Mouse (Mus musculus) thymus, postnatal 36 days (tissue): ENCODE measurements at regions not wholly inside any gene's neighbourhood (a gene's known extent, or its start where the extent isn't known, plus 50 kb on each side); places are given as distances from the start of the nearest gene placed in this dataset.

Experiments used
- DNase-seq, 2 experiments: peaks; one replicate each; pipeline ENCODE4 v3.0.0; 2022; ENCODE audit warnings: mixed read lengths in 2 of 2

DNA sequence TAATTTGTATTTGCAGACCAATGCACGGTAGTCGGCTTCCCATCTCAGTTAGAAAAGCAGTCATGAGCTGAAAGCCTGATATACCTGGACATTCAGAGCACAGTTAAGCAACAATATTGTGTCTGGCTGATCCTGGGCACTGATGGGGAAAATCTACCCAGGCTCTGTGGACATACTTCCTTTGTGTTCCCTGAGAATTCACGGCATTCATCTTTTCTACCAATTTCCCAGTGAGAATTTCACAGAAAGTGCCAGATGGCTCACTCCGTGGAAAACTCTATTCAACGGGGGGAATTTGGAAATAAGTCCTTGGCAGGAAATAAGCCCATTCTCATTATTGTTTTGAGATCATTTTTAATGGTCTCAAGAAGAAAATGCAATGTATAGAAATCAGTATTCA is 484.6 kb upstream of the Chrm3 start:
- DNase-seq = no peak

DNA sequence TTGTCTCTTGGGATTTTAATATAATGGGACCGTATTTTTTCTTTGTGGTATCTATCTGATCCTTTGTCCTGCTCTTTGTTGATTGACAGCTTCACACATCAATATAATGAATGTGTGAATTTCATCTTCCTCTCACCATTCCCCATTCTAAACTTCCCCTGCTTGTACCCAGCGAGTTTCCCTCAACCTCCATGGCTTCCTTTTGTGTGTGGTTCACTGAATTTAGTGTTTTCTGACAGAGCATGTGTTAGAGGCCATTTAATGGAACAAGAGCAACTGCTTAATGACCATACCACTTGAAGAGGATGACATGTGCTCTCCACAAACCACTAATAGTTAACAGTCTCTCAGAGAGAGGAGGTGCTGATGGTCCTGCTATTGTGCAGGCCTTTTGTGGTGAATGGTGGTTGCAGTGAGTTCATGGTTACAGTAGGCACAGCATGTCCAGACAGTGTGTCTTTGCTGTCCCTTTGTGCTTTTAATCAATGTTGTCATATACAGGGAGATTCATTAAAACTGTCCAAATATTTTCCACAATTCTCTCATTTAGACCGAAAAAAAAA is 438.8 kb upstream of the Chrm3 start:
- no peak for DNase-seq
